Mouse (Mus musculus): ENCODE results near the gene Wapl. TPM values are rescaled to one million over a fixed set of nuclear protein-coding genes. Genes with fewer than 3 reads are reported as not detected.

The Wapl gene
- total RNA-seq (2021): 10 to 100 TPM; 46.0 to 46.5 TPM

DNA sequence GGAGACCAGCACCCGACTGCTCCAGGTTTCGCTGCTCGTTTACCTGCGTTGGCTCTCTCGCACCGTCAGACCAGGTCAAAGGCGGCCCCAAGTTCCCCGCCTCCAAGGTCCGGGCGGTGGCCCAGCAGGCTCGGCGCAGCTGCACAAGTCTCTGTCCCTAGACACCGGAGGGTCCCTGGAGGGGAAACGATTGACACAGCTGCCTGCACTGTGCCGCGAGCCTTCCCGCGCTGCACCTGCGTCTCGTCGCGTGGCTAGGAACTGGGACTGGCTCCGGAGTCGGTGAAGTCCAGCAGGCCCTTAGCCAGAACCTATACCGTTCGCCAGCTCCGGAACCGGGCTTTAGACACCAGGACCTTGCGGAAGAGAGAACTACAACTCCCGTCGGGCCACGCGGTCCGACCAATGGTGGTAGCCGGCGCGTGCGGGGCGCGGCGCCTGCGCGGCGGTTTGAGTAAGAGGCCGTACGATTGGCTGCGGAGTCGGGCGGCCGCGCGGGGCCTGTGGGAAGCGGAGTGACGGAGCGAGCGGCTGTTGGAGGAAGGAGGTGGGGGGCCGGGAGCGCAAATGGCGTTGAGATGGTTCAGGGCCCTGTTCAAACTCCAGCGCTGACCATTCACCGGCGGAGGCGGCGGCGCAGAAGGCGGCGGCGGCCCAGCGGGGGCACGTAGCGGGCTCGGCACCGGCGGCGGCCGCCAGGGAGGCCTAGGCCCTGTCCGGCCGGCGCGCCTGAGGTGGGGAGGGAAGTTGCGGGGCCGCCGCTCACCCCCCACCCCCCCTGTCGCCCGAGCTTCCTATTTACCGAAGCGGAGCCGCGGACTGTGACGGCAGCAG lies at the start of gene Wapl:
Gene Wapl, plus strand, starts transcription at position 534 of the 834 bp plus-strand sequence.
- DNase-seq: peak; percentile 96

DNA sequence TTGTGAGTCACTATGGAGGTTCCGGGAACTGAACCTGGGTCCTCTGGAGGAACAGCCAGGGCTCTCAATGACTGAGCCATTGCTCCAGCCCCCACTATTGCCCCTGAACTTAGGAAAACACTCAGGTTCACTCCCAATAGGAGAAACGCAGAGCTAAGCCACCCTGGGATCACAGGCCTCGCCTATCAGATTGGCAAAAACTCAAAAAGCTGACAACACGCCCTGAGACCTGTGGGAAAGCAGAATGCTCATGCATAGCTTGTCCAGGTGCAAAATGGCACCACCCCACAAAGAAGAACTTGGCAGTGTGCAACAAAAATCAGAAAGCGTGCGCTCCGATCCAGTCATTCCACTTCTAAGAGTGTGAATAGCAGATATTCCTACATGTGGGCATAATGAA lies 46.9 kb upstream of the Wapl start:
- no peak for DNase-seq

DNA sequence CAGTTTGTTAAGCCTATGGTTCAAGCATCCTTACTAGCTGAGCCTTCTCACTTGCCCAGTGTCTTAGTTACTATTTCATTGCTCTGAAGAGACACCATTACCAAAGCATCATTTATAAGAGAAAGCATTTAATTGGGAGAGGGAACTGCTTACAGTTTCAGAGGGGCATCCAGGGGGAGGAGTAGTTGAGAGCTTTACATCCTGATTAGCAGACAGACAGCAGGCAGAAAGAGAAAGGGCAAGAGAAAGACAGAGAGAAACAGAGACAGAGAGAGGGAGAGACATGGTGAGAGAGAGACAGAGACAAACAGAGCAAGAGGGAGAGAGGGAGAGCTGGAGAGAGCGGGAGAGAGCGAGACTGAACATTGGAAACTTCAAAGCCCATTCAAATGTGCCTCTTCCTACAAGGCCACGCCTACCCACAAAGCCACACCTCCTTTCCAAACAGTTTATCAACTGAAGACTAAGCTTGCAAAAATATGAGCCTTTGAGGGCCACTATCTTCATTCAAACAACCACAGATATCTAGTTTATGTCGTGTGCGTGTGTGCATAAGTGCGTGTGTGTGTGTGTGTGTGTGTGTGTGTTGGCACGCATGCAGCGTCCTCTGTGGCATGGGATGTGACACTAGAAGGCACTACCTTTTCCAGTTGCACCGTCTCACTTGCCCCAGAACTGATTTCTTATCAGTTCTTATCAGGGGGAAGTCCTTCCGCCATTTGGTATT lies 40.8 kb upstream of the Wapl start:
- no peak for DNase-seq

DNA sequence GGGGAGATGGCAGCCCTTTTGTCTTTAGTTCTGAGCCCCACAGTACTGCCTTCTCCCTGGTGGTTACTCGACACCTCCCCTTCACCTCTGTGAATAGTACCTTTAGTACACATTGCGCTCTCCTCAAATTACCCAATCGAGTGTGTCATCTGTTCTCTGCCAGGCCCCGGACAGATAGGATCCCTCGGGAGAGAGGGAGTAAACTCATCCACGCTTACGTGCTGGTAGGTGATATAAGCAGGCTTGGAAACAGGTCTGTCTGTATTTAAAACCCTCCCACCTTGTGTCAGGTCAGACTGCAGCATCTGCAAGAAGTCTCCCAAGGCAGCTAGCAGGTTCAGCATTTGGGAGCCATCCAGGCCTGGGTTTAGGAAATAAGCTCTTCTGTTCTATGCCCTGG lies 38.5 kb upstream of the Wapl start:
- no peak for DNase-seq

DNA sequence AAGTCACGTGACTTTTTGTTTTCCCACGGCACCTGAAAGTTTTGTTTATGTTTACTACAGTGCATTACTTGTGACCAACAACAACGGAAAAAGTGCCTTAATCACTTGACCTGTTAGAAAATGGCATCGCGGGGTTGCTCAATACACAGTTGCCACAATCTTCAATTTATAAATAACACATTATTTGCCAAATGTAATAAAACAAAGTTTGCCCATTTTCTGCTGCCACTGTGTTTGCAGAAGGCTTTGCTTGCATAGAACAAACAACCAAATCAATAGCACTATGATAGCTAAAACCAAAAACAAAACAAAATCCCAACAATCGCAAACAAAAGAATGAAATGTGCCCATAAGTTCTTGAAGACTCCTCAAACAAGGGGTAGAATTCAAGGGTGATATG lies 38.0 kb upstream of the Wapl start:
- no peak for DNase-seq

DNA sequence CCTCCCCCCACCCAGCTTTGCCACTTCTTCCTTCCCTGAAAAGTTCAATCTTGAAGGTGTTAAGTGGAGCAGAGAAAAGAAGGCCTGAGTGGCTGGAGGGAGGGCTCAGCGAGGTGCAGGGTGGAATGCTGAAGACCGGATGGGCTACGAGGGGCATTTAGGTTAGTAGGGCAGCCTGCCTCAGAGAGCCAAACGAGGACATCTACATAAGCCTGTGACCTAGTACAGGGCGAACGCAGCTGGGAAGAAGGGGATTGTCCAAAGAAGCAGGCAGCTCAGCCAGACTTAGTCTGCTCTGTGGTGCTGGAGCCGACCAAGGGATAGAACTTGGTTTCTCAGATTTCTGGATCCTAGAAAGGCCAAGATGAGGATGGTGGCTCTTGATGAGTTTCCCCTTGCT lies 29.6 kb upstream of the Wapl start:
- DNase-seq: no peak

DNA sequence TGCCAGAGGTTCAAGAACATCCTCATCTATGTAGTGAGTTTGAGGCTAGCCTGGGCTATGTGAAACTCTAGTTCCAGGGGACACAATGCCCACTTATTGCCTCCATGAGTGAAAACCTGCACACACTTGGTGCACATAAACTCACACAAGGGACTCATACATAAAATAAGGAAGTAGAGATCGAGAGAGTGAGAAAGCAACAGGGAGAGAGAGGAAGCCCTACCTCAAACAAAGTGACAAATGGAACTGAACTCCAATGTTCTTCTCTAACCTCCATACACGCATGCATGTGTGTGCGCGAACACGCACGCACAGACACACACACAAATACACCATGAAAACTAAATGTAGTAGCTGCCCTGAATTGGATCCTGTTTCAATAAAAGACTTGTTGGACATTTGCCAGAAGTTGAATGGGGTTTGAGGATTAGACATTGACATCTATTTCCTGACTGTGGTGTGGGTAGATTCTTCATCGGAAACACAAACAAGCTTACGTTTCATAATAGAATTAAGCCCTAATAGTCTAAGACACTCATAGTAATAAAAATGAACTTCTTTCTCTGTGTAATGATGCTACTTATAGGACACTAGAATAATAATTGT lies 25.8 kb upstream of the Wapl start:
- no peak for DNase-seq

DNA sequence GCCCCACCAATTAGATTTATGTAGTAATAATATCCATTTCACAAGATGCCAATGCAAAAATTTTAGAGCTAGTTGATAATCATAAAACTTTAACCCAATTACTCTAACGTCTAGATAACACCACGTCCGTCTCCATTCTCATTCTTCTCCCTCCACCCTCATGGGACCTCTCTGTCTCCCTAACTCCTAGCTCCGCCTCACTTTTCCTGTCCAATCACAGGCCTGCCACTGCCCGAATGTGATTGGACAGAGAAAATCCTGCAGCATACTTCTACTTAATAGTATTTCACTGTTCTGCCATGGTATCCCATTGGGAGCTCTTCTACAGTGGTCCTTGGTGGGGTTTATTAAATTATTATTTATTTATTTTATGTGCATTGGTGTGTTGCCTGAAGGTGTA lies 16.6 kb upstream of the Wapl start:
- DNase-seq: no peak

DNA sequence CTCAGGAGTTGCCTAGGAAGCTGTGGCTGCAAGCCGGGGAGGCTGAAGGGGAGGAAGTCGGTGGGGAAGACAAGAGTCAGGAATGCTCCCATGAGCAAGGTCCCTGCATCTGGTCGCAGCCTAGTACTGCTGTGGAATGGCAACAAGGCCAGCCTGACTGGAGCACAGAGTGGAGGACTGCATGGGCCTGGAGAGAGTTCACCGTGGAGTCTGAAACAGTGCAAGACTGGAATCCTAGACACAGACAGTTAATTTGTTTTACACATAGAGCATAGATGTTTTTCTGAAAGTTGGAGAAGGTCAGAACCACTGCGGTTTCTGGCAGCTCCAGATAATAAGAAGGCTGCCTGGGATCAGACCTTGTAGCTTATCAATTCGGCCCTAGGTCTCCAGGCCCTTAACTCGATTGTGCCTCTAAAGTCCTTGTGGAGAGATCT lies 13.4 kb upstream of the Wapl start:
- DNase-seq: peak; percentile 12

DNA sequence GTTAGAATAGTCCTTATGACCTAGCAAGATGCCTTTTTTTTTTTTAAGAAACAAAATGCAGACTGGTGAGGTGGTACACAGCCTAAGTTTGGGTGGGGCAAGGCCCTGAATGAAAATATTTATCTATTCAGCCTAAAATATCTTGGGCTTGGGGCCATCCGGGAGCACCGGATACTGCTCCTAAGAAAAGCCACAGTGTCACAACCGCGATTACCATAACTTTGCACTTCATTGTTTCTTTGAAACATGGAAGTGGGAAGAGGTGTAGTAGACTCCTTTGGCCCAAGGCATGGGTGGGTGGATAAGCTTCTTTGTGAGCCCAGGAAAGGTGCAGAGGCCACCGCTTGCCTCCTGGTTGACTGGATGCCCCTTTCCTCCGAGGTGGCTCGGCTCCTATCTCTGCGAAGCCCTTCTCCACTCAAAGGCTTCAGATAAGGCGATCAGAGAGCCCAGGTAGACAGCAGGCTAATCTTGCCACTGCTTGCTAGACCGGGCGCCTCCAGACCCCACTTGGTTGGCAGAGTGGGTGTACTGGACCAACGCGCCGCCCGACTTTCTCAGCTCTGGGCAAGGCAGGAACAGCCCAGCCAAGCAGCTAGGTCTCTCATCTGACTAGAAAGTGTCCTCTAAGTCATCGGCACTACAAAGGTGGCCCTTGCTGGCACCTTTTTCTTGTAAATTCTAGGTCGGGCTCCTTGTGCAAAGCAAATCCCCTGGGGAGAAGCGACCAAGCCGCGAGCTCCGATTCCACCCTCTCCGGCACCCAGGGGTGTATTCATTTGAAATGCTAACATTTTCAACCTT lies 12.7 kb upstream of the Wapl start:
- DNase-seq: no peak

DNA sequence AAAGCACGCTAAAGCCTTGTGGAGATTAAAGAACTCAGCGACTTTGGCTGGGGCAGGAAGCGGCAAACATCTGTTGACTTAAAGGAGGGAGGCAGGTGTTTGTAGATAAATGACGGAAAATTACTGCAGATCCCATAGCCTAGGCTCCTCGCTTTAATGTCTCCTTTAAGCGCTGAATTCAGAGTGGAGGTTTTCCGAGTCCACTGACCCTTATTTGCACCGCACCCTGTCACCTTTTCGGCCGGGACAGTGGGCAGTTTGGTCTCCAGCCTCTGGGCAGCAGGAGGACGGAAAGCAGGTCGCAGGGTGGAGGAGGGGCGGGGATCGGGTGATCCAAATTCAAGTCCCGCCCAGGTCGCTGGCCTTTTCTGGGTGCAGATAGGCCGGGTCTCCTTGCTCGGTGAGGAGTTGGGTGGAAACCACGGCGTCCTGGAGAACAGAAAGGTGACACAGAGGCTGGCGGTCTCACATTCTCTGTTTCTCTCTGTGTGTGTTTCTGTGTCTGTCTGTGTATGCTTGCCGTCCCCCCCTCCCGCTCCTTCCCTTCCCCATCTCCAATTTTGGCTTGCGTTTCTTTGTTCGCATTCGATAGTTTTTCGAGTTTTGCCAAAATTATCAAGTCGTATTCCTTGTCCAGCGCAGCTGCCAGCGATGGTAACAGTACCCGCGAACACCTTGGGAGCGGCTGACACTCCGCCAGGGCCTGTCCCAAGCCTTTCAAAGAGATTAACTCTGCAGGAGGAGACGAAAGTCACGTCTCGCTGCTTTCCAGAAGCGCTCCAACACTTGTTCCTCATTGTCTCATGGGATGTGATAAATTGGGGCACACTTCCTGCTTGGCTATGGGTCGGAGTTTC lies 11.9 kb upstream of the Wapl start:
- DNase-seq: peak; percentile 55

DNA sequence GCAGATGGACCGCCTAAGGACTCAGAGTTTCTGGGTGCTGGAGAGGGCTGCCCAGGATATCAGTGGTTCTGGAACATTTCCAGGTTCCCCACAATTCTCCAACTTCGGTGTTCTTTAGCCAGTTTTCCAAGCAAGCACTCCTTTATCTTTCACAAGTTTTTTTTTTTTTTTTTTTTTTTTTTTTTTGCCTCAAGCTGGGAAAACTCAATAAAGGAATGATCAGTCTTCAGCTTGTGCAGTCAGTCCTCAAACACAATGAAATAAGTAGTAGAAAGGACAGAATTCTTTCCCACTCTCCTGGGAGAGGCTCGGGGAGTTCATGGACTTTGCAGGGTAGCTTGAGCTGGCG lies 11.3 kb upstream of the Wapl start:
- DNase-seq: no peak

DNA sequence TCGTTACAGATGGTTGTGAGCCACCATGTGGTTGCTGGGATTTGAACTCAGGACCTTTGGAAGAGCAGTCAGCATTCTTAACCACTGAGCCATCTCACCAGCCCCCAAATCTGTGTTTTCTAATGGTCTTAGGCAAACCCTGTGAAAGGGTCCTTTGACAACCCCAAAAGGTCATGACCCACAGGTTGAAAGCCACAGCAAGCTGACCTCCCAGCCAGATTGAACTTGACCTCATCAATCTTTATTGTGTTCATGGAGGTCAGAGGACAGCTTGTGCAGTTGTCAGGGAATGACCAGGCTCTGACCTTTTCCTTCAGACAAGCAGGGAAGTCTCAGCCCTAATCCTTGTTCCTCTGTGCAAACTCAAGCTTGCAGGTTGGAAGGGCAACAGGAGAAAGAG lies 10.3 kb upstream of the Wapl start:
- DNase-seq: no peak

DNA sequence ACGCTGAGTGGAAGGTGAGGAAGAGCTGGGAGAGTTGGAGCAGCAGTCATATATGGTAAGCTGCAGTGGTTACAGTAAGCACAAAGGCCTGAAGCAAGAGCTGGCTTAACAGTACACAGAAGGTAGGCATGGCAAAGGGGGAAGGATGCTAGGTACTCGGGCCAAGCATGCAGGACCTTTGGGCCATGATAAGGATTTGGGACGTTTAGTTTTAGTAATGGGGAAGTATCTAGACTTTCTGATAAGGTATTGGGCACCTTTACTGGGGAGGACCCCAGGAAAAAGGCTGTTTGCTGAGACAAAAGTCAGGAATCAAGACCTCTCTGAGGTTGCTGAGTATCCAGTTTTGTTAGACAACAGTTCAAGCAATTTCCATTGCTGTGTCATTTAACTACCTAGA lies 4.6 kb upstream of the Wapl start:
- DNase-seq: no peak

DNA sequence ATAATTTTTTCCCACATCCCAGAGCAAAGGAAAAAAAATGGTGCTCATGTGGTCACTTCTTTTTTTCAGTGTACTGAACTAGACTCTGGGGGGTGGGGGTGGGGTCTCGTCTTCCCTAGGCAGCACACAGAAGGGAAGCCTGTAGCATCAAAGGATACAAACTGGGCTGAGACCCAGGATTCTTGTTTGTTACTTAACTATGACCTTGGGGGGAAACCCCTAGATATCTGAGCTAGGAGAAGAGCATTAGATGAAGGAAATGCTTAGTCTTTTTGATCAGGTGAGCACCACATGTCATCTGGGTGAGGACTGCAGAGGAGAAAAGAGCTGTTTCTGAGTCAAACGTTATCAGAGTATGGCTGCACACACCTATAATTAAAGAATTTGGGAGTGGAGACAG lies 3.5 kb upstream of the Wapl start:
- no peak for DNase-seq

DNA sequence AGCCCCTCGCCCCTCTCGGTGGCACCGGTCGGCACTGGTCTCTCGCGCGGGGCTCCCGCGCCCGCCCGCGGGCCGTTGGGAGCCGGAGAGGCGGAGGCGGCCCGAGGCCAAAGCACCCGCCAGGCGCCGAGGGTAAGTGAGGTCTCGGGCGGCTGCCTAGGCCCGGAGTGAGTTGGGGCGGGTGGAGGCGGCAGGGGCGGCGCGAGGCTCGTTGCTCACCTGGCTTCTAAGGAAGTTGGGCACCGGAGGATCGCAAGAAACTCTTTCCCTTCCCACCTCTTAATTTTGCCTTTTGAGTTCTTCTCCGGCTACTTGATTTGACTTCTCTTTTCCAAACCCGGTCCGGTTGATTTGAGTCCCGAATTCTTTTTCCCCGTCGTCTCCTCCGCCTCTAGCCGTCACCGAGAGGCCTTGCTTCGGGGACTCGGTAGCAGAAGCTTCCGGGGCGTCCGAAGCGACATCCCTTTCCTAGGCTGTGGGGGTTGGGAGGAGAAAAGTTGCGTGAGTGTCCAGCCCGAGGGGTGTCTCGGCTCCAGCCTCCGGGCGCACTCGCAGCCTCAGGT lies 582 bp downstream of the Wapl start:
- DNase-seq: peak; percentile 58

DNA sequence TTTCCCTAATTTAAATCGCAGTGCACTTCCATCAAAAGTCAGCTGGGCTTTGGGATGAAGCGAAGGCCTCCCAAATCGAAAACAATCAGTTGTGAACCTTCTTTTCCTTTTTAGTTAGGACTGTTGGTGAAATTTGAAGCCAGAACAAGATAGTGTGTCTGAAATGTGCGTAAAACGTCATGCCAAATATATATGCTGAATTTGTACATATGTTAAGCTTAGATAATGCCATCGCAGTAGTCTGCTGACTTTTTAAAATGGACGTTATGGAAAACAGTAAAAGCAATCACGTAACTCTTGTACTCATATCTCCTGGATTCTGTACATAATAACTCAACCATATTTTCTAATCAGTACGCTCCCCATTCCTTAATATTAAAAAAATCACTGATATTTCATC lies 1.2 kb downstream of the Wapl start:
- no peak for DNase-seq

DNA sequence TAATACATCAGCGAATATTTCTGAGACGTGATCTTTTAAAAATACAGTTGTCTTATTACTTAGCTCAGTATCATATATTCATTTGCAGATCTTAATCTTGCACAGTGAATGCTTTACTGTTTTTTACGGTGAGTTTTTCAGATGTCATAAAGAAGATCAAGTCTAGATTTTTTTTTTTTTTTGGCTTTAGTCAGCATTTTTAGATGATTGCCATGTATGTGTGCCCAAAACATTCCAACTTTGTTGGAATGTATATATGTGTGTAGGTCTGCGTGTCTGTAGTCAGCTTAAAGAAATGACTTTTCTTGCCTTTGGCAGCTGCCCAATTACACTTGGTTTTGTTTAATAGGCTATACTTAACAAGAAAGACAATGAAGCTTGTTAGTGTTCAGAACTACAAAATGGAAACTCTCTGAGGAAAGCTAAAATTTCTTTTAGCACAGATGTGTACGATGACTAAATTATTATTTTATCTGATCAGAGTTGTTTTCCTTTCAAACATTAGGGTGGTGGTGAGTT lies 1.7 kb downstream of the Wapl start:
- DNase-seq: no peak

DNA sequence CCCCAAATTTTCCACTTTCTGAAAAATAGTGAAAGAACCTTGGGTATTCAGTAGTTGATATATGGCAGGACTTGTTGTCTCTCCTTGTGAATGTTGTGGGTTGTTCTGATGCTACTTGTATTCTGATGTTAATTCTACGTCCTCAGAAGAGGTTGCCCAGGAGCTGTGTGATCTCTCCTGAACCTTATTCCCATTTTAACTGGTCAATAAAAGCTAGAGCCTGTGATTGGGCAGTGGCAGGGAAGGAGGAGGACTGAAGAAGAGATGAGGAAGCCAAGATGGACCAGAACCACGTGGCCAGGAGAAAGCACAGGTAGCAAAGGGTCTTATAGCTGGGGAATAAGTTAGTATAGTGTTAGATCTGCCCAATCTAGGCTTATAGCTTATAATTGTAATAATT lies 7.1 kb downstream of the Wapl start:
- no peak for DNase-seq

DNA sequence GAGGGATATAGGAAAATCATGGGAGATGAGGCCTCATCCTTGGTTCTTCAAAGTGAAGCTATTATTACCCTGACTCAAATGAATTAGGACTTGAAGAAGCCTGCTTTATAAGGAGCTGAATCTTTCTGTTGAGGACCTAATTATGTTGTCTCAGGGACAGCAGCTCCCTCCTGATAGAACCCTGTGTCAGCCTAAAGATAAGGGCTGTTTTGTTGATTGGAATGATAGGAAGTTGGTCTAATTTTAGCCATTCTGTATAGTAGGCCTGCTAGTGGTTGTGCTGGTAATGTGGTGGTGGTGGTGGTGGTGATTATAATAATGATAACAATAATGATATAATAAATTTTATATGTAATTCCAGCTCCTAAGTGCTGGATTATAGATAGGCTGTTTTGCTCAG lies 11.3 kb downstream of the Wapl start:
- no peak for DNase-seq

DNA sequence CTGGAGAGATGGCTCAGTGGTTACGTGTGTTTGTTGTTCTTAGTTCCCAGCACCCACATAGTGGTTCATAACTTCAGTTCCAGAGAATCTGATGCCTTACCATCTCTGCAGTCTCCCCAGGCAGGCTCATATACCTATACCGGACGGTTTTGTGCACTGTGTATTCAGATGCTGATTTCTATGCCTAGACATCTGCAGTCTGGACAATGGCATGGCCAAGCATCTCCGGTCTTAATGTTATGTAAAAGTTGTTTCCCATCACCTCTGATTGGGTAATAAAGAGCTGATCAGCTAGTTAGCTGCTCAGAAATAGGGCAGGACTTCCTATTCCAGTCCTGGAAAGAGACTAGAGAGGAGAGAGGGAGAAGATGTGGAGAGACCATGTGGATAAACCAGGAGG lies 20.2 kb downstream of the Wapl start:
- no peak for DNase-seq

All from heart, postnatal 4 days (tissue).